Mouse (Mus musculus): ENCODE results near the gene Smtnl1. TPM values are rescaled to one million over a fixed set of nuclear protein-coding genes. Genes with fewer than 3 reads are reported as not detected.
A peak's percentile ranks its signal among the peaks of the same experiment; 100 is the strongest.

Smtnl1 gene
- total RNA-seq, 2 experiments from 2014 or later = not detected

DNA sequence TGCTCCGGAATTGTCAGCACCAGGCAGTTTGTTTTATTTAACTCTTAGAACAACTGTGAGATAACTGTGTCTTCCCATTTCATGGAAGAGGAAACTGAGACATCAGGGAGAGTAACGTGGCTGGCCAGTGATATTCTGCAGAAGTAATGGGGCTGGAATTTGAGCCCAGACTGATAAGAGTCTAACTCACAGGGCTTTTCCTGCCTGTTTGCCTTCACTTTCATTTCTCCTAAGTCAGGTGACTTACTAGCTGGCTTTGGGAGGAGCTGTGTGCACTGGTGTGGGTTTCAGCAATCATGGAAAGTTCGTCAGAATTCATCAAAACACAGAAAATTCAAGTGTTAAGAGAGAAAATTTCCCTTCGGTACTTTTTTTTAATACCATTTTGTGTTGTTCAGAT is 22.1 kb downstream of the Smtnl1 start:
- DNase-seq (ENCODE audit: low spot score in 2 of 2) = no peak

DNA sequence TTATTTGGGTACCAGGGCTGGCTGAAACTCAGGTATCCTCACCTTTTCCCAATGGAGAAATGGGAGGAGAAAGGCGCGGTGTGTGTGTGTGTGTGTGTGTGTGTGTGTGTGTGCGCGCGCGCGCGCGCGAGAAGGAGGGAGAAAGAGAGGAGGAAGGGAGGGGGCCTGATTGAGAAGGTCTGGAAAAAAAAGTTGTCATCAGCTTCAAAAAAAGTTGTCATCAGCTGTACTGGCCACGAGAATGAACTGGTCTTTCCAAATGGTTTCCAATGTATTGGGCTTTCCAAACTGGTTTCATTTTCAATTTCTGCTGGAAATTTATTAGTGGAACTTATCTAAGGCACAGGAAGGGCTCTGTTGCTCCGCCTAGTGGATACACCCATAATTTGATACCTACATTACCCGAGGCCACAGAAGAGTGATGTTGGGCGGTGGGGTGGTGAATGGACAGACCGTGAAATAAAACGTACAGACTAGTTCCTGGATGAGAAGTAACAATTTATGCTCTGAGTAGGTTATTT is 23.4 kb downstream of the Smtnl1 start:
- intact Hi-C loops (cut with DNase I) = loop anchor here (5.0 kb wide), 2 partner anchors 57 to 82 kb away; partner anchors contain the start of genes Gm19426 and Zdhhc5
- DNase-seq (ENCODE audit: low spot score in 2 of 2) = peak; percentile 35 to 63

More for the DNA sequence above, 22.1 kb downstream of the Smtnl1 start:
- intact Hi-C loops (cut with DNase I) = no loop called here

- peak; percentile 63 to 67 for DNase-seq (ENCODE audit: low spot score in 2 of 2)
- intact Hi-C loops (cut with DNase I) = loop anchor here (5.0 kb wide), 2 partner anchors 56 to 81 kb away; partner anchors contain the start of genes Gm19426 and Zdhhc5
Measured at GRCm38 (mm10) chr2:84798493-84798921, 23.9 kb downstream of the Smtnl1 start, which contains the start of gene Ube2l6. Ube2l6 (plus strand) TSS chr2:84798828.

- intact Hi-C loops (cut with DNase I) = loop anchor here (5.0 kb wide), 2 partner anchors 56 to 81 kb away; partner anchors contain the start of genes Gm19426 and Zdhhc5
- DNase-seq (ENCODE audit: low spot score in 2 of 2) = peak; percentile 77 to 85
Measured at GRCm38 (mm10) chr2:84797833-84798492, 24.5 kb downstream of the Smtnl1 start.

- no peak for DNase-seq (ENCODE audit: low spot score in 2 of 2)
- intact Hi-C loops (cut with DNase I) = no loop called here
Measured at GRCm38 (mm10) chr2:84793871-84794270, 28.6 kb downstream of the Smtnl1 start.

DNA sequence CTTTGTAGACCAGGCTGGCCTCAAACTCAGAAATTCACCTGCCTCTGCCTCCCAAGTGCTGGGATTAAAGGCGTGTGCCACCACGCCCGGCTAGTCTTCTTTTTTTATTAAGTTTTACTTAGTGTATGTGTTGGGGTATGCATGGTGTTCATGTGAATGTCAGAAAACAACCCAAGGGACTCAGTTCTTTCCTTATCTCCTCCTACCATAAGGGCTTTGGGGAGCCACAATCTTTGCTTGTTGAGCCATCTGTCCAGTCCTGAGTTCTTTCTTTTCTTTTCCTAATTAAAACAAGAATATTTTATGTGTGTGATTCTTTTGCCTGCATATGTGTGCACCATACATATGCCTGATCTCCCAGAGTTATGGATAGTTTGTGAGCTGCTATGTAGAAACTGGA is 29.3 kb downstream of the Smtnl1 start:
- intact Hi-C loops (cut with DNase I) = no loop called here
- DNase-seq (ENCODE audit: low spot score in 2 of 2) = no peak

DNA sequence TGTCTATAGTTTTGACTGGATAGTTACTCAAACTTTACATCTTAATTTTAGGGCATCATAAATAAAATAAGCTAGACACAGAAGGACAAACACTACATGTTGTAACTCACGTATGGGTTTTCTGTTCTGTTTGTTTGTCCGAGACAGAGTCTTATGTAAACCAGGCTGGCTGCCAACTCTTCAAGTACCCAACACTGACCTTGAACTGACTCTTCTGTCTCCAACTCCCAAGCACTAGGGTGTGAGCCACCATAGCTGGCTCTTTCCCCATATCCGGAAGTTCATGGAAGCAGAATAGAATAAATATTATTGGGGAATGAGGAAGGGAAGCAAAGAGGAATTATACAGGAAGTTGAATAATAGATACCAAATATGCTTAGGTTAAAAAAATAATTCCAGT is 29.9 kb downstream of the Smtnl1 start:
- intact Hi-C loops (cut with DNase I) = no loop called here
- DNase-seq (ENCODE audit: low spot score in 2 of 2) = no peak

DNA sequence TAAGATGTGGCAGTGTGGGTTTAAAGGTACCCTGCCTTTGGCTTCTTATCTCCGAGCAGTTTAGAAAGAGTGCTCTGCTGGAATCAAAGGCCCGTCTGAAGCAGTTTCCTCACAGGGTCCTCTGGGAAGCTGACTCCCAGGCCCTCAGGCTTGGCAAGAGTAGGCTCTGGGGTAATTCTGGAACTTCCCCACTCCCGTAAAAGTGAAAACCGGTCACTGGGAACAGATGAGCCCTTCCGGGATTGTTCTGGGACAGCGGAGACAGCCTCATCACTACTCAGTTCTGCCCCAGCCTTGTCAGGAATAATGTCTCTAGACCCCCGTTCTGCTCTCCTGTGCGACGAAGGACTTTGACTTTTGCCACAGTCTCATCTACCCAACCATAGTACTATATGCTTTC is 32.0 kb downstream of the Smtnl1 start:
- DNase-seq (ENCODE audit: low spot score in 2 of 2) = no peak
- intact Hi-C loops (cut with DNase I) = no loop called here

DNA sequence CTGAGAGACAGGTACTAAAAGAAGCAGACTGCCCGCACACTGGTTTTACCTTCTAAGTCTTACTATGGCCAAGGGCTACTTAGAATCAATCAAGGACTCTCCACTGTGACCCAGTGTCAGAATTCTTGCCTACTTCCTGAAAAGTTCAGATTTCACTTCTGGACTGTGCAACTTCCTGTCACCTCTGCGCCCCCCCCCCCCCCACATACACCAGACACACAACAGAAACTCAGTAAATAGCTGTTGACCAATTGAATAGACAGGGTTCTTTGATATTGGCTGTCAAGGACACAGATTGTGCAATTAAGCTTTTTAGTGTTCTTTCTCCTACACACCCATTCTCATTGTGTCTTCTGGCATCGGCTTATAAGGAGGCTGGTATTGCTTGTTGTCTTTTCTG is 34.1 kb downstream of the Smtnl1 start:
- intact Hi-C loops (cut with DNase I) = no loop called here
- no peak for DNase-seq (ENCODE audit: low spot score in 2 of 2)

- no peak for DNase-seq (ENCODE audit: low spot score in 2 of 2)
- intact Hi-C loops (cut with DNase I) = no loop called here
Measured at GRCm38 (mm10) chr2:84783840-84784566, 38.4 kb downstream of the Smtnl1 start.

DNA sequence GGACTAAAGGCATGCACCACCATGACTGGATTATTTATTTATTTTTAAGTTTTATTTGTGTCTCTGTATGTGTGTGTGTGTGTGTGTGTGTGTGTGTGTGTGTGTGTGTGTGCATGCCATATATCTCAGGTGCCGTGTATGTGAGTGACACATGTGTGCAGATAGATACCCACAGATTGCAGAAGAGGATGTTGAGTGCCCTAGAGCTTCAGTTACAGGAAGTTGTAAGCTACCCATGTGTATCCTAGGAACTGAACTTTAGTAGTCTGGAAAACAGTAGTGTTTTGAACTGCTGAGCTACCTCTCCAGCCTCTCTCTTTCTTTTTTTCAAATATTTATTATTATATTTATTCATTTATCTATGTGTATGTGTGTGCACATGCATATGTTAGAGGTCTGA is 39.1 kb downstream of the Smtnl1 start:
- no peak for DNase-seq (ENCODE audit: low spot score in 2 of 2)
- intact Hi-C loops (cut with DNase I) = no loop called here

DNA sequence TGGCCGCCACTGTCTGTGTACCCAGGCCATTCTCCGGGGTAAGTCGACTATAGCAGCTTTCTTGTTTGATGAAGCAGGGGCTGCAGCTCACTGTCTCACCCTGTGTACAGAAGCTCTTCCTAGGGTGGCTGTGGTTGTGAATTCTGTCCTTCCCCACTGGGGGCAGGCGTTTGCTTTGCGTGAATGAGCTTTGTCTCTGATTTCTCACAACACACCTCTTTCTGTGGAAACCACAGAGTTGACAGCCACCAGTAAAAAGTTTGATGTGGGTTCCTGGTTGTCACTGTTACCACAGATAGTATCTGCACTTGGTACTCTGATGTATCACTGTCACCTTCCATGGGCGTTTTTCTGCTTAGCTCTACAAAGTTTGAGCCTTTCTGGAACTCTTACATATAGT is 43.2 kb downstream of the Smtnl1 start:
- intact Hi-C loops (cut with DNase I) = no loop called here

DNA sequence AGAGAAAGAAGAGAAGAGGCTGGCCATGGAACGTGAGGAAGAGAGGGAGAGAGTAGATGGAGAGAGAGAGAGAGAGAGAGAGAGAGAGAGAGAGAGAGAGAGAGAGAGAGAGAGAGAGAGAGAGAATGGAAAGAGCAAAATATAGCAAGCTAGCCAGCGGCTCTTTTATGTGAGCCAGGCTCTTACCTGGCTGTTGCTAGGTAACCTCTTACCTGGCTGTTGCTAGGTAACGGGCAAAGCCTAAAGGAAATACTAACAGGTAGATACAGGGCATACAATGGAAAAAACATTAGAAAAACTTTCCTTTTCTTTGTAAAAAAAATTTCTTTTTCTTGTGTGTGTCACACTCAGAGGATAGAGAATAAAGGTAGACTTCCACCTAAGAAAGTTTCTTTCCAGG is 44.7 kb downstream of the Smtnl1 start:
- intact Hi-C loops (cut with DNase I) = no loop called here
- DNase-seq (ENCODE audit: low spot score in 2 of 2) = no peak

More for the DNA sequence above, 43.2 kb downstream of the Smtnl1 start:
- no peak for DNase-seq (ENCODE audit: low spot score in 2 of 2)

GRCm38 (mm10) chr2:84775665-84776064 is 46.8 kb downstream of the Smtnl1 start:
- no peak for DNase-seq (ENCODE audit: low spot score in 2 of 2)
- intact Hi-C loops (cut with DNase I) = no loop called here

DNA sequence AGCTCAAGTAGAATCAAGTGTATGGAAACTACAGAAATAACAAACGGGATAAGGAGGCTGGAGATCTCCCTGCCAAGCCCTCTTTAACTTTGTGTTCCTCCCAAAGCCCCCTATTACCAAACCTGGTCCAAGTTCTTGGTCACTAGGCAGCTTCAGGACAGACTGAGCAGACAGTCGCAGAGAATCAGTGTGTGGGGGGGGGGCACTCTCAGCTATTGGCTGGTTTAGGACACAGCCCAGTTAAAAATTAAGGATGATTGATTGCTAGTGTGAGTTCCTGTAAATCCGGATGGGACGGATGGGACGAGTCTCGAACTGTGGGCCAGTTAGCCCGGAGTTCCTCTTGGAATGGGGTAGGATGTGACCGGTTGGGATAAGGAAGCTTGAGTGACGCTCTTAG is 47.2 kb downstream of the Smtnl1 start, which contains the start of gene Serping1:
Gene Serping1, minus strand, starts transcription at position 204 of the 400 bp plus-strand sequence.
- no peak for DNase-seq (ENCODE audit: low spot score in 2 of 2)
- intact Hi-C loops (cut with DNase I) = no loop called here

GRCm38 (mm10) chr2:84774751-84775150 is 47.7 kb downstream of the Smtnl1 start:
- DNase-seq (ENCODE audit: low spot score in 2 of 2) = peak in 1 of 2 experiments; percentile 10
- intact Hi-C loops (cut with DNase I) = no loop called here

DNA sequence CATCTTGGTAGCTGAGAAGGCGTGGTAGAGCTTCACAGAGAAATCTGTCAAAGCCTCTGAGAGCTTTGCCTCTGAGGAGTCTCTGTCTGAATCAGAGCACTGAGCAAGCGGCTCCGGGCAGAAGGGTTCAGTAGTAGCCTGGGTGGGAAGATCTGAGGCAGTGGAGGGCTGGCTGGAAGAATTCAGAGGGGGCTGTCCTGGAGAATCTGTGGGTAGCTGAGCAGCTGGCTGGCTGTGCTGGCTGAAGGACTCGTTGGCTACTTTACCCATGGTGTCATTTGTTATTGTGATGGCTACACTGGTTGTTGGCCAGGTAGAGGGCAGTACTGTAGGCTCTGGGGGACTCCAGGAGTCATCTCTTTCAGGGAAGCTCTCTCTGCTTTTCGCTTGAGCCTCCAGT is 49.3 kb downstream of the Smtnl1 start:
- DNase-seq (ENCODE audit: low spot score in 2 of 2) = no peak
- intact Hi-C loops (cut with DNase I) = no loop called here

- intact Hi-C loops (cut with DNase I) = no loop called here
Measured at GRCm38 (mm10) chr2:84772454-84772853, 50.0 kb downstream of the Smtnl1 start.

DNA sequence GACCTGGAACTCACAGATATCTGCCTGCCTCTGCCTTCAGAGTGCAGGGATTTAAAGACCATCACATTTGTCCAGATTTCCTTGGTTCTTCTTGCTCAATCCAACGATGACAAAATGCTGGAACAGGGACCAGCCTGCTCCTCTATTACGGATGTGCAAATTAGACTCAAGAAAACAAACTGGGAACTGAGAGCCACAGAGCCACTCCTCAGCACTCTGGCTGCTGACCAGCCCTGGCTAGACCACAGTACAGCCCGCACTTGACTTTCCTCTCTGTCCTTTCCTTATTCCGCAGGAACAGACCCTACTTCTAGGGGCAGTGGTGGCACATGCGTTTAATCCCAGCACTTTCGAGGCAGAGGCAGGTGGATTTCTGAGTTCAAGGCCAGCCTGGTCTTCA is 52.0 kb downstream of the Smtnl1 start:
- intact Hi-C loops (cut with DNase I) = no loop called here

More at GRCm38 (mm10) chr2:84772454-84772853, 50.0 kb downstream of the Smtnl1 start:
- no peak for DNase-seq (ENCODE audit: low spot score in 2 of 2)

GRCm38 (mm10) chr2:84762818-84763217 is 59.6 kb downstream of the Smtnl1 start:
- no peak for DNase-seq (ENCODE audit: low spot score in 2 of 2)
- intact Hi-C loops (cut with DNase I) = no loop called here

More for the DNA sequence above, 52.0 kb downstream of the Smtnl1 start:
- DNase-seq (ENCODE audit: low spot score in 2 of 2) = no peak
